Mouse (Mus musculus) right cerebral cortex, postnatal 25 days (tissue): ENCODE data around the gene Col15a1.

Source experiments
- DNase-seq: peaks from one replicate; pipeline ENCODE4 v3.0.0; 2022

Gene Col15a1

DNA sequence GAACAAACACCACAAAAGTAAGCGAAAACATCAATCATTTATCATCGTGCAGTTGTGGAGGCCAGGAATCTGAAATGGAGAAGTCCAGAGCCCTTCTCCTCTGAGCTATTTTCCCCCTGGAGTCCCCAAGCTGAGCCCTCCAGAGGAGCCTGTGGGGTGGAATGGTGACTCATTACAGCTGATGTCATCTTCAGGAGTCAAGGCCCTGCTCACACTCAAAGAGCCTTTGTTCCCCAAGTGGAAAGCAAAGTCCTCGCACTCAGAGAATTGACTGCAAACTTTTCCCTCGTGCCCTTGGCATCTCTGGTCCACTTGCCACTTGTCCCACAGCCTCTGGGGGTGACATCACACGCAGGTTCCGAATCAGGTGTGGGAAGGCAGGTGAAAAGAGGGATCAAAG lies 23.4 kb downstream of the Col15a1 start:
- DNase-seq, result no peak

DNA sequence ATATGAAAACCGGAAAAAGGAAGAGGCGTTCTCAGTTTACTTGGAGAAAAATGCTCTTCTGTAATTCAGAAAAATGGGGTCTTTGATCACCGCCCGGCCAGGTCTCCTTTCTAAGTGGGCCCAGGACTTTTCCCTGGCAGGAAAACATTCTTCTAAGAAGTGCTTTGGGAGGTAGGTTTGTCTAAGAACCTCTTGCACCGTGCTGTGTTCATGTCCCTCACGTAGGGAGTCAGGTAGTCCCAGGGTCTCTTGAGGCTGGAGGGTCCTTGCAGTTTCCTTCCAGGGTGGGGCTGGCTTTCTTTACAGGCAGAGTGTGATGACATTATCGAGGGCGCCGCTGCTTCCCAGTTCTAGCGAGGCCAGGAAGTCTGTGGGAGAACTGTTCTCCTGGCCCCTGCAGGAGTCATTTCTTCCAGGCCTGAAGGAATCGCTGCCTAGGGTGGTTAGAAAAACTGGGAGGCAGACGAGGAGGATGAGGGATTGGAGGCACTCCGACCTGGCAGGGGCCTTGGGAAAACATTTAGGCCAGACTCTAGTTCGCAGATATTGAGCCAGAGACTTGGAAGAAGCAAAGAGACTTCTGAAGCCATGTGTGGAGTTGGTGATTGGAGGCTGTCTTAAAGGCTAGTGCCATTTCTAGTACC lies 25.4 kb downstream of the Col15a1 start:
- no peak for DNase-seq

DNA sequence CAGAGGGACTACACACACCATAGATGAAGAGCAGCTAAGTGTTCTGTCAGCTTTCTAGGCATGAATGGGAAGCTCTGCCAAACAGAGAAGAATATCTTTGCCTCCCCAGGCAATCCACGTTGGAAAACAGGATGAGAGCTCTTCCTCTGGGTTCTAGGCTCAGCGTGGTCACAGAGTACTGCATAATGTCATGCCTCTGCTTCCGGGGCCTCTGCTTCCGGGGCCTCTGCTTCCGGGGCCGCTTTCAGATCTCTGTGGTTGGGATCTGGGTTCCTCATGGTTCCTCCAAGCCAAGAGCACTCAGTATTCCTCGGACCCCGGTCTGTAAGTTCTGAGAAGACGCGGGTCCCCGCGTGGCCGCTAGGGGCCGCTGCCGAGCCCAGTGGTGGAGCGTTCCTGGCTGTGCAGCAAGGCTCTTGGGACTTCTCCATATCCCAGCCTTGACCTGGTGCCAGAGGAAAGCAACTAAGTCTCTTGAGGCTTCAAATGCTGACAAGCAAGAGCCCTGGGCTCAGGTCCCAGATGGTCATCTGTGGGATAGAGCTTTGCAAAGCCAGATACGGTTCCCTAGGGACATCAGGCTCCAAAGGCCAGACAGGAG lies 26.8 kb downstream of the Col15a1 start:
- peak; percentile 56 for DNase-seq

DNA sequence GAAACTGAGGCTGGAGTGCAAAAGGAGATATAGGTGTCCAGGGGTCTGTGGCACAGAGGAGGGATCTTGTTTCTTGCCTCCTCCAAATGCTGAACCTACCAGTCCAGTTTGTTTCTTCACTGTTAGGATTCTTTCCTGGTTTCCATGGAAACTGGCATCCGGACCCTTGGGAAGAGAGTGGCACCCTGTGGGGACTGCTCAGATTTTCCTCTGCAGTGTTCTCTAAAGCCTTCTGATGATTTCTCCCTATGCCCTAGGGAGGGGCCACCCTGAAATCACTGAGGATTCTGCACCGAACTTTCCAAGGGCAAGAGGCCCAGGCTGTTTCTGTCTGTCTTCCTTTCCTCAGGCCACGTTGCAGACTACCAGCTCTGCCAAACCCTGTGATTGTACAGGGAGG lies 27.4 kb downstream of the Col15a1 start:
- no peak for DNase-seq

DNA sequence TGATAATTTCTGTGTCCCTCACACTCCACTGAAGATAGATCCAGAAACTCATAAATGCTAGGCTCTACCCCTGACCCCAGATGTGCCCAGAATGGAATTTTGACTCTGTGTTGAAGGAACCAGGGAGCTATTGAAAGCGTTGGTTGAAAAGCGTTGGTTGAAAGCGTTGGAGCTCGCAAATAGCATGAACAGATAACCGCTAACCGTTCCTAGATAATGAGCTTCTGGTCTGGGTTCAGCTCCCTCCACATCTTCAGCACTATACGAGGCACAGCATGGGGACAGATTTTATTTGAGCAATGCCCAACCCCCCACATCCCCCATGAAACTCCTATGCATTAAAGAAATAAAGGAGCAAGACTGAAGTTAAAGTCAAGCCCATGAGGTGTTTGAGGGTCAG lies 28.1 kb downstream of the Col15a1 start:
- no peak for DNase-seq

DNA sequence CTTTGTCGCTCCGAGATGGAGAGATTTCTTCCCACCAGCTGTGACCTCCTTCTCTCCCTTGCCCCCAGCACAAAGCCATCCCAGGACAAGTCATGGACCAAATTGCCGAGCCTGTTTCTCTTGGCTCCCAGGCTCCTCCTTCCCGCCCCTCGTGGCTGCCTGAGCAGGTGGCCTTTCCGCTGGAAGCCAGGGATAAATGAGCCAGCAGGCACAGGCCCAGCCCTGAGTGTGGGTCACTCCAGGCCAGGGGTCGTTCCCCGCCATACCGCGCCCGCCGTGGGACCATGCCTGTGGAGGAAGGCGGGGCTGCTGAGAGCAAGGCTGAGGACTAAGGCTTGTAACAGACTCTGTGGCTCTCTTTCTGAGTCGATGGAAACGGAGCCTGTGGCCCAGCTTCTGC lies 29.3 kb downstream of the Col15a1 start:
- DNase-seq, result no peak

DNA sequence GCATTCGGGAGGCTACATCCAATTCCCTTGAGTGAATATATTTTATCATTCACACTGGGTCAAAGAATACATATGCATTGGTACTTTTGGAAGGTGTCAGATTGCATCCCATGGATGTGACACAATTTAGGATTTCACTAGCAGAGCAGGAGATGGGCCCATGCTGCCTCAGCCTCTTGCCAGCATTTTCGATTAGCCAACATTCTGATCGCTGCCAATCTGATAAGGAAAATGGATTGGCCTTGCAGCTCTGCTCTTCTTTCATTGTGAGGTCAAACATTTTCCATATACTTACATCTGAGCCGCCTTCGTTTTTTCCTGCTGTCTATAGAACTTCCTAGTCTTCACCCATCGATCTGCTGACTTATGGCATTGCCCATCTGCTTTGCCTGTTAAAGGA lies 31.2 kb downstream of the Col15a1 start:
- no peak for DNase-seq

DNA sequence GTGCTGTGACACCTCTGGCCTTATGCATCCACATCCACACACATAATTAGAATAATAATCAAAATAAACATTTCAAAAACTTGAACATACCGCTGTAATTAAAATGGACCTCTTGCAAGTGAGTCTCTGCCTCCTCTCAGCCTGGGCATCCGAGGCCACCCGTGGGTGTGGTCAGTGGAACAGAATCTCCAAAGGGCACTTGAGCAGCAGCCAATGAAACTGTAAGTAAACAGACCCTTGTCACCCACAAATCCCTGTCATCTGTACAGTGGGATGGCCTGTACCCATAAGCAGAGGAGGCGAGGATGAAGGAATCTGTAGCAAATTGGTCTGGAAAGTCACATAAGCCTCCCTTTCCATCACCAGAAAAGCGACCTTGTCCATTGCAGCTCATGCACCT lies 32.9 kb downstream of the Col15a1 start:
- DNase-seq, result no peak

DNA sequence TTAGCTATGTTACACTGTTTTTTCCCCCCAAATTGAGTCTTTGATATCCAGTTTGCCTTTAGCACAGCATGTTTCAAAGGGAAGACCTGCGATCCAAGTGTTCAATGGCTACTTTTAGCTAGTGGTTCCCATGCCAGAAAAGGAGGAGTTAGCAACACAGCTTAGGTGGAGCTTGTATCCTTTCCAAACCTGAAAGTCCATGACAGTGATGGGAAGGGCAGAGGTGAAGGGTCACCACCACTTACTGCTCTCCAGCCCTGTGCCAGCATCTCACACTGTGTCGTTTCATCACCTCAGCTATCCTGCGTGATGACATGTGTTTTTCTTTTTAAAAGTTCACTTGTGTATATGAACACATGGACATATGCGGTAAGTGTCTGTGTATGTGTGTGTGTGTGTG lies 34.2 kb downstream of the Col15a1 start:
- no peak for DNase-seq

DNA sequence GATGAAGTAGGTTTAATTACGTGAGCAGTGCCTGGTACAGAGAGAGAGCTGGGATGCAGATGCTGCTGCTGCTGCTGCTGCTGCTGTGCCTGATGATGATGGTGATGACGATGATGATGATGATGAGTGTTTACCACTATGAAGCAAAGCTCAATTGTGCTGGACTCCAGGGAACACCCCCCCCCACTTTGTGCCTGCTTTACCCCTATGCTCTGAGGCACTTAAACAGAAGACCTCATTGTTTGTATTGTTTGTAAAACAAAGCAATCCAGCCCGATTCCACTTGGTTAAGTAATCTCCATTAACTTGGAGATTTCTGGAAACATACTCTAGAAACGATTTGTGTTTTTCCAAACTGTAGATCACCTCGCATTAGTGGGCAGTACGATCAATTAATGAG lies 36.7 kb downstream of the Col15a1 start:
- DNase-seq, result no peak

DNA sequence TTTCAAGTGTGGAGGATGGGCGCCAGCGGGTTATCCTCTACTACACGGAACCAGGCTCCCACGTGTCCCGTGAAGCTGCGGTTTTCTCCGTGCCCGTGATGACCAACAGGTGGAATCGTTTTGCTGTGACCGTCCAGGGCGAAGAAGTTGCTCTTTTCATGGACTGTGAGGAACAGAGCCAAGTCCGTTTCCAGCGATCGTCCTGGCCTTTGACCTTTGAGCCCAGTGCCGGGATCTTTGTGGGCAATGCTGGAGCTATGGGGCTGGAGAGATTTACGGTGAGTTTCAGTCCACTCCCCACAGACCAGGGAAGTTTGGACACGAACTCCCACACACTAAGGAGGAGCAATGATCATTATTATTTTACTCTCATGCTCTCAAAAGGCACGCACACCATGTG lies 37.7 kb downstream of the Col15a1 start:
- DNase-seq, result no peak

DNA sequence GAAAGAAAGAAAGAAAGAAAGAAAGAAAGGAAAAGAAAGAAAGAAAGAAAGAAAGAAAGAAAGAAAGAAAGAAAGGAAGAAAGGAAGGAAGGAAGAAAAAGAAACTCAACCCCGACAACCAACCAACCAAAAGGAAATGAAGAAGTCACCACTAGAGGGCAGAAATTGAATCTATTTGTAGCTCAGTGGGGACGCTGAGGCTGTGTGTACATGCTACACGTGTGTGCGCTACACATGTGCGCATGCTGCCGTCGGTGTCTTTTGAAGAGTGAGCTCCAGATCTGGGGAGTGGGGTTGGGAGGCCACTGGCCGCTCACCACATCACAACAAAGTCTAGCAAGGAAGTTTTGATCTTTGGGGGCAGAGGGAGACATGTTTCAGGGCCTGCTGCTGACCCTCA lies 38.9 kb downstream of the Col15a1 start:
- DNase-seq, result no peak

DNA sequence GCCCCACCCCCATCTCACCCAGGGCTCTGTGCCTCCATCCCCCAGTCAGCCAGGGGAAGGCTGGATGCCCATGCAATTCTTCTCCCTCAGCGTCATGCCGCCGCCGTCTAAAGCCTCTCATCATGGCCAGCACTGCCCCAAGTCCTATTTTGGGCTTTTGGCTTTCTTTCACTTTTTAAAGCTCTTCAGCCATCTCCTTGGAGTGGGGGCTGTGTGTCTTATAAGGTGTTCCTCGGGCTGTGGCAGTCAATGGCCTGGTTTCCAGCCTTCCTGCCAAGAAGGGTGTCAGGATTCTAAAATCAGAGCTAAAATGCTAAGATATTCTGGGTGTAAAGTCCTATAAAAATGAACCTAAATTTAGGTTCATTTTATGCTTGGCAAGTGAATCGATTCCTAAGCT lies 39.6 kb downstream of the Col15a1 start:
- no peak for DNase-seq

DNA sequence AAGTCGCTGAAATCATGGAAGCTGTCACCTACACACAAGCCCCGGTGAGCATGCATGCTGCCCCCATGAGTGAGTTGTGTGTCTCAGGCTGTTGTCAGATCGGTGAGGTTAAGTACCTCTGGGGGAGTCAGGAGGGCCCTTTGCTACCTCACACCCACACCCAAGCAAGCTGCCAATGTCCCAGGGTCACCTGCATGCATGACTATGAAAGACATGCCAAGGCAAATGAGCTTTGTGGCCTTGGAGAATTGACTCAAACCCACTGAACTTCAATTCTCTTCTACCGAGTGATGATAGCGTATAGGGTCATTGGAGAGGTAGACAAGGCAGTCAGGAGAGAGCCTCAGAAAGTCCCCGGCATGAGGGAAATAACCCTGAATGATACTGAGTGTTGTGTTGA lies 41.2 kb downstream of the Col15a1 start:
- no peak for DNase-seq

DNA sequence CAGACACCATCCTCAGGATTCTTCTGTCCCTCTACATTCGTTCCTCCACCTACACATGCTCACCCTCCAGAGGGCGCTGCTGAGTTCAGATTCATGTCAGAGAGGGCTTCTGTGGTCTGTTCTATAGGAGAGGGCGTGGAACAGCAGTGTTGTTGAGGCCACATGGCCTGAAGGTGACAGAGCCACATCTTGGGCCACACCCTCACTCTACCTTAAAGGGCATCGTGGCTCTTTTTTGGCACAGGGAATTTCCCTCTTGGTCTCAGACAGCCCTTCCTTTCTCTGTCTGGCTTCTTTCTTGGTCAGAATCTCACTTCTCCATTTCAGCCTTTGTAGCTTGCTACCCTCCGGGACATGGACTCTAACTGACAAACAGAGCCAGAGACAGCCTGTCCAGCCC lies 43.1 kb downstream of the Col15a1 start:
- peak; percentile 62 for DNase-seq

DNA sequence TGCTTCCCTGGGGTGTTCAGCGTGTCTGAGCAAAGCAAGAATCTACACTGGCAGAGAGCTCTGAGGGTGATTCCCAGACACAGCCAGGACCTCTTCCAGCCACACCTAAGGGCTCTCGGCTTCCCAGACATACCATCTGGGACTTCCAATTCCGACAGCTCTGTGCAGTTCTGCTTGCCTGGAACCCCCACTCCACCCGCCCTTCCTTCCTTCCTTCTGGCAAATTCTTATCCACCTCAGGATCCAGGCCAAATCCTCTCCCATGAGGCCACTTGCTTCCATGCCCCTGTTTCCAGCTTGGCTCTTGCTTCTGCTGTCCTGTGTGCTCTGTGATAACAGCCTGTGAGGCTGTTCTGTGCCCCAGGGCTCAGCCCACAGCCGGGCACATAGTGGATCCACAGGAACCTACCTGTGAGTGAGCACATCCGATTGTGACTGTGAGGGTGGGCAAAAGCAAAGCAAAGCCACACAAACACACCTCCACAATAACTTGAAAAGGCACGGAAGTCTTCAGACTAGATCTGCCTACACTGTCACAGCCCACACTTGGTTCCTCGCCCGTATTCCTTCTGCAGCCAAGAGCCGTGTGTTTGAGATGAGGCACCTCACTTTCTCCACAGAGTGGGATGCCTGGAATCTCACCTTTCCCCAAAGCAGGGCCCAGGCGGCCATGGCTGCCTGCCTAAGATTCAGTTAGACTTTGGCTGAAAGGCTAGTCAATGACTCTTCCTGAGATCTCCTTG lies 43.9 kb downstream of the Col15a1 start:
- peak; percentile 76 for DNase-seq

DNA sequence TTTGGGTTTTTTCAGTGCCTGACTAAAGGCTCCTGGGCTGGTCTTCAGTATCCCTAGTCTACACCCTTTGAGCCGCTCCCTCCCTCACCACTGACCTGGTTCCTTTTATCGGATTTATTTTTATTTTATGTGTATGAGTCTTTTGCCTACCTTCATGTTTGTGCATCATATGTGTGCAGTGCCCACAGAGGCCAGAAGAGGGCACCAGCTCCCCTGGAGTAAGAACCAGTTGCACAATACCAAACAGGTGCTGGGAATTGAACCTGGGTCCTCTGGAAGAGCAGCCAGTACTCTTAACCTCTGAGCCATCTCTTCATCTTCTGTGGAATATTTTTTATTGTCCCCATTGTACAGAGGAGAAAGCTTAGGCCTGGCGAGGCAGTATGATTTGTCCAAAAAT lies 44.7 kb downstream of the Col15a1 start:
- no peak for DNase-seq

DNA sequence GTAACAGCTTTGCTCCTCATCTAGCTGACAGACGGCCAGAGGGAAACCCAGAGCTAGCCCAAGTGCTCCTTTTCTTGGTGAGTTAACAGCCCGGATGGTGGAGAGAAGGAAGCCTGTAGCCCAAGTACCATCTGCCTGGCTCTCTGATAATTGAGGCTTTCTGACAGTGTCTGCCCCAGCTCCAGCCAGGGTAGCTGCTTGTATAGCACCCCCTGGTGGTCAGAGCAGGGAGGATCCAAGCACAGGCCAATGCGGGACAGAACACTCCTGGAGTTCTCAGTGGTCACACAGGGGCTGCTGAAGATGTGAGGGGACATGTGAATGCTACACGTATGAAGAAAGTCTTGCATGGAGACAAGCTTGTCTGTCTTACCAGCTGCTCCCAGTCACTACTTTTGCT lies 47.7 kb downstream of the Col15a1 start:
- DNase-seq, result peak; percentile 49

DNA sequence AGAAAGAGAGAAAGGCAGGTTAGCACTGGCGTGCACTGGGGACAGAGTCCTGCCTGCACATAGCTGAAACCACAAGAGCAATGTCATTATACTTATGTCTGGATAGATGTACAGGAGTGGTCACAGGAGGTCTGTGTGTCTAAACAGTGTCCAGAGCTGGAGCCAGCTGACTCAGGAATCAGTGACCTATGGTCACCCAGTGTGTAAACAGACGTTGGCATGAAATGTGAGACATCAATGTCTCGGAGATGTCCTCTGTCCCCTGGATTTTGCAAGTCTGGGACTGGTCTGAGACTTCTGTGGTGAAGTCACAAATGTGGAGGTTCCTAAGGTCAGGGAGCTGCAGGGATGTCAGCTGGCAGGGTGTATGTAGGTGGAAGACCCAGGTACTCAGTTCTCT lies 50.2 kb downstream of the Col15a1 start:
- no peak for DNase-seq

DNA sequence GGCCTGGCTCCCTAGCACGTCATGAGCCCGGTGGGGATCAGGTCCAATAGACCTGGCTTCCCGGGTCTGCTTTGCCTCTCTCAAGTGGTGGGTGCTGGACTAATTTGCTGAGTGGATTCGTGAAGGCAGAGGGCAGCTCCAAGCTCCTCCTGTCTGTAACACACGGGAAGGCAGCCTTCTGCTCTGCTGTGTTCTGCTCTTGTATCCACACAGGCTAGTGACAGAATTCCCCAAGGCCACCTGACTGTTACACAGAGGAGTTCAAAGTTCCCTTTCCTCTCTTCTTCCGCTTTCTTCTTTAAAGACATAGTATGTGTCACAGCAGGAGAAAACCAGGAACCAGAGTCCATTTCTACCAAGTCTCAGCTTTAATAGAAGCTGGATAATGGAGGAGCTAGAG lies 53.1 kb downstream of the Col15a1 start:
- DNase-seq, result no peak

DNA sequence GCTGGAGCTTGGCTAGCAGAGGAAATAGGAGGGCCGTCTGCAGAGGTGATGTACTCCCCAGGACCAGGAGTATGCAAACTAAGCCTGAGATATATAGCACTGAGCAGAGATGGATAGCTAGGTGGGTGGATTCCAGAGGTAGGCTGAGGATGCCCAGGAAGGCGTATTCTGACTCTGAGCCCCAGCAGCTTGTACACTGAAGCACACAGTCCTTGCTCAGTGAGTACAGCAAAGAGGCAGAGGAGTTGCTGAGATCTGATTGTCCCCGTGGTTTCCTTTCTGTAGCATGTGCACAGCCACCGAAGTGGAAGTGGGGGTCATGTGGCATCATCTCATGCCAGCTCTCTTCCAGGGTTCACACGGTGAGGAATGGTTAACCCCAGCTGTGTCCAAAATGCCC lies 54.0 kb downstream of the Col15a1 start:
- no peak for DNase-seq

DNA sequence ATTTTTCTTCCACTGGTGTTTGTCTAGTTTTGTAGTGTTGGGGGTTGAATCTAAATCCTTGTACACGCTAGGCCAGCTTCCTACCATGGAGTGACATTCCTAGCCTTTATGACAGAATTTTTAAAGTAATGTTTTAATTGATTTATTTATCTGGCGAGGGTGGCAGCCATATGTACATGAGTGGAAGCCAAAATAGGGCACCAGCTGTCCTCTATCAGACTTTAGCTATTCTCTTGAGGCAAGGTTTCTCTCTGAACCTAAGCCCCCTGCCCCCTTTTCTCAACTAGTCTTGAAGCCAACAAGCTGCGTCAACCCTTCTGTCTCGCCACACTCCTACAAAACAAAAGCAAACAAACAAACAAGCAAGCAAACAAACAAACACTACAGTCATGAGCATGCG lies 57.6 kb downstream of the Col15a1 start:
- no peak for DNase-seq

DNA sequence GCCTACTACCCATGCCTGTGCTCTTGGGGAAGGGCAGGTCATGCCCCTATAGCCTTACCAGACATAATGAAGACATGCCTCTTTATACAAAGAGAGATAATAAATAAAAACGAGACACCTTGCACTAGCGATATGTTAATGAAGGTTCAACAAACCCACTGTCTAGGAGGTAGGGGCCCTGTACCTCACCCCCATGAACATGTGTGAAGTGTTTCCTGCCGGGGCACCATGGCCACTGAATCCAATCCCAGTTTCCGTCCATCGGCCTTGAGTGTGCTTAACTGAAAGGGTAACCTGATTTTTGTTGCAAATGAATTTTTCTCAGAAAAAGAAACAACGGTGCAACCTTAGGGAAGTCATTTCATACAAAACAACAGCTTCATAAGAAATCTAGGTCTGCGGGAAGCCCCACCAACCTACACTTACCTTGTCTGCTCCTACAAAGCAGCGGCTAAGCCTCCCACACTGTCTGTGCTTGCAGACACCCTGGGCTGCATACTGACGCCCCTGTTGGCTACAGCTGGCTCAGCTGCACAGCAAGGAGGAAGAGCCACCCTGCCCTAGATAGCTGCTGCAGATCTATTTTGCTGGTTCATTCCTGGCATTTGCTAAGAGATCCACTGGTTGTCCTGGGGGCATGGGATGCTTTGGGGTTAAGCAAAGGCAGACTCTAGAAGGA lies 64.6 kb downstream of the Col15a1 start:
- no peak for DNase-seq

DNA sequence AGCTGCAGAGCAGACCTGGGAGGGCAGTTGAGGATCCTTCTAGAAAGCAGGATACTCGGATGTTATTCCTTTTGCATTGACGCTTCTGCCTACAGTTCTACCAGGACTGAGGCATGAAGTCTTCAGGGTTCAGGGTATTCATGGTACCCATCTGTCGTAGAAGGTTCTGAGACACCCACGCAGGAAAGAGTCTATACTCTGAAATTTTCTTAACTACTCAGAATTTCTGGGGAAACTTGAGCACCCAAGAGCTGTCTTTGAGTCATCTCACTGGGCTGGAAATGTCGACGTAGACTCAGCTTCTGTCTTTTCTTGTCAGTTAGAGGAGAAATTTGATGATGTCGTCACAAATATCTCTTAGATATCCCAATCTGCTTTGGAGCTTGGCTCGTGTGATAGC lies 65.8 kb downstream of the Col15a1 start:
- no peak for DNase-seq
